Mouse (Mus musculus) forebrain, embryonic 12.5 days (tissue): ENCODE measurements at regions not wholly inside any gene's neighbourhood (a gene's known extent, or its start where the extent isn't known, plus 50 kb on each side); places are given as distances from the start of the nearest gene placed in this dataset.

Experiments used
- ATAC-seq: fragments of 200-750 bp; cut with Nextera tagmentation; 2 replicates; pipeline ENCODE4 v1.8.0; 2017; ENCODE audit warnings: moderate TSS enrichment; ENCODE audit not compliant: low FRiP score
- H3K27ac ChIP-seq: fragments of 300-500 bp; sonication (generic); 2 replicates; pipeline ENCODE4 v1.5.1; 2016; ENCODE audit warnings: mild to moderate bottlenecking
- H3K27me3 ChIP-seq: fragments of 300-500 bp; sonication (generic); 2 replicates; pipeline ENCODE4 v1.6.1; 2016; ENCODE audit warnings: mild to moderate bottlenecking
- H3K36me3 ChIP-seq: fragments of 300-500 bp; sonication (generic); replicated peaks from 2 replicates; pipeline ENCODE4 v1.6.1; 2016; ENCODE audit warnings: mild to moderate bottlenecking
- H3K4me1 ChIP-seq: fragments of 300-500 bp; sonication (generic); 2 replicates; pipeline ENCODE4 v1.6.1; 2016
- H3K4me2 ChIP-seq: fragments of 300-500 bp; sonication (generic); 2 replicates; pipeline ENCODE4 v1.6.1; 2016; ENCODE audit warnings: mild to moderate bottlenecking, moderate library complexity
- H3K4me3 ChIP-seq: fragments of 300-500 bp; sonication (generic); replicated peaks from 2 replicates; pipeline ENCODE4 v1.5.1; 2016; ENCODE audit warnings: mild to moderate bottlenecking
- H3K9ac ChIP-seq: fragments of 300-500 bp; sonication (generic); 2 replicates; pipeline ENCODE4 v1.6.1; 2016; ENCODE audit warnings: mild to moderate bottlenecking
- H3K9me3 ChIP-seq: fragments of 300-500 bp; sonication (generic); 2 replicates; pipeline ENCODE4 v1.6.1; 2016
- WGBS: fragments of 180-500 bp; shearing (Covaris S2); methylation state at CpG from one replicate; pipeline ENCODE4 v1.1.7; 2016; 5-methylcytosine and 5-hydroxymethylcytosine counted together

GRCm38 (mm10) chr6:50760367-50760766, 106.1 kb upstream of the Npvf start:
- no peaks in the 10 kb centered on the region for H3K36me3 ChIP-seq
- H3K4me3 ChIP-seq: no peak overlapping the region
- H3K27me3 ChIP-seq: 0 out of 2 replicates have a peak, but pooled peaks cover 2% of the 10 kb centered on the region
- WGBS: 78% methylated on average over 6 of the region's 6 CpGs
- H3K9ac ChIP-seq: no peak overlapping the region
- no peaks in the 10 kb centered on the region for H3K9me3 ChIP-seq
- no peak for ATAC-seq
- no peak overlapping the region for H3K4me2 ChIP-seq
- H3K4me1 ChIP-seq: no peaks in the 10 kb centered on the region
- no peak overlapping the region for H3K27ac ChIP-seq

GRCm38 (mm10) chr6:50763121-50763520, 108.9 kb upstream of the Npvf start:
- Histone ChIP-seq H3K4me2 (no peak overlapping the region), H3K27me3 (no peaks in the 10 kb centered on the region), H3K4me3 (no peak overlapping the region), H3K27ac (no peak overlapping the region), H3K9ac (no peak overlapping the region), H3K36me3 (no peaks in the 10 kb centered on the region), H3K4me1 (peaks cover 7% of the 10 kb centered on the region; the same call in 1 of the 2 replicates), H3K9me3 (no peaks in the 10 kb centered on the region)
- 58% methylated on average over 4 of the region's 4 CpGs for WGBS
- no peak for ATAC-seq

GRCm38 (mm10) chr6:50766442-50766915, 112.2 kb upstream of the Npvf start:
- H3K27ac ChIP-seq: no peak overlapping the region
- H3K27me3 ChIP-seq: no peaks in the 10 kb centered on the region
- H3K4me3 ChIP-seq: no peak overlapping the region
- WGBS: 72% methylated on average over 14 of the region's 14 CpGs
- H3K4me1 ChIP-seq: peaks cover 7% of the 10 kb centered on the region; the same call in 1 of the 2 replicates
- H3K36me3 ChIP-seq: no peaks in the 10 kb centered on the region
- H3K4me2 ChIP-seq: no peak overlapping the region
- ATAC-seq: no peak
- H3K9me3 ChIP-seq: no peaks in the 10 kb centered on the region
- H3K9ac ChIP-seq: no peak overlapping the region

GRCm38 (mm10) chr6:50767126-50767525, 112.9 kb upstream of the Npvf start:
- H3K36me3 ChIP-seq: no peaks in the 10 kb centered on the region
- H3K9me3 ChIP-seq: no peaks in the 10 kb centered on the region
- 52% methylated on average over 6 of the region's 6 CpGs for WGBS
- H3K27ac ChIP-seq: no peak overlapping the region
- peaks cover 7% of the 10 kb centered on the region; the same call in 1 of the 2 replicates for H3K4me1 ChIP-seq
- H3K4me3 ChIP-seq: no peak overlapping the region
- ATAC-seq: no peak
- H3K9ac ChIP-seq: no peak overlapping the region
- no peak overlapping the region for H3K4me2 ChIP-seq
- H3K27me3 ChIP-seq: no peaks in the 10 kb centered on the region

GRCm38 (mm10) chr6:50767827-50768226, 113.6 kb upstream of the Npvf start:
- 88% methylated on average over 4 of the region's 4 CpGs for WGBS

GRCm38 (mm10) chr6:50769101-50769500, 114.9 kb upstream of the Npvf start:
- Histone ChIP-seq H3K27ac (no peak overlapping the region), H3K4me3 (no peak overlapping the region), H3K36me3 (no peaks in the 10 kb centered on the region), H3K9ac (no peak overlapping the region), H3K9me3 (no peaks in the 10 kb centered on the region), H3K27me3 (no peaks in the 10 kb centered on the region), H3K4me1 (peaks cover 7% of the 10 kb centered on the region; the same call in 1 of the 2 replicates), H3K4me2 (no peak overlapping the region)
- ATAC-seq: no peak
- 93% methylated on average over 2 of the region's 2 CpGs for WGBS

More at GRCm38 (mm10) chr6:50767827-50768226, 113.6 kb upstream of the Npvf start:
- Histone ChIP-seq H3K9me3 (no peaks in the 10 kb centered on the region), H3K36me3 (no peaks in the 10 kb centered on the region), H3K4me3 (no peak overlapping the region), H3K9ac (no peak overlapping the region), H3K4me1 (peaks cover 7% of the 10 kb centered on the region; the same call in 1 of the 2 replicates), H3K27ac (no peak overlapping the region), H3K4me2 (no peak overlapping the region), H3K27me3 (no peaks in the 10 kb centered on the region)
- ATAC-seq: no peak

GRCm38 (mm10) chr6:50770481-50770880, 116.2 kb upstream of the Npvf start:
- H3K27me3 ChIP-seq: no peaks in the 10 kb centered on the region
- no peak overlapping the region for H3K4me3 ChIP-seq
- WGBS: 88% methylated on average over 3 of the region's 3 CpGs
- H3K36me3 ChIP-seq: no peaks in the 10 kb centered on the region
- peaks cover 11% of the 10 kb centered on the region for H3K4me1 ChIP-seq
- no peak overlapping the region for H3K9ac ChIP-seq
- no peak overlapping the region for H3K27ac ChIP-seq
- ATAC-seq: no peak
- no peaks in the 10 kb centered on the region for H3K9me3 ChIP-seq
- H3K4me2 ChIP-seq: no peak overlapping the region

- whole genome bisulfite sequencing: 63% methylated on average over 4 of the region's 4 CpGs
- Histone ChIP-seq H3K36me3 (no peaks in the 10 kb centered on the region), H3K4me1 (peaks cover 35% of the 10 kb centered on the region), H3K9me3 (no peaks in the 10 kb centered on the region), H3K27ac (peak overlapping the region; percentile 94), H3K4me2 (no peak overlapping the region), H3K4me3 (no peak overlapping the region), H3K9ac (no peak overlapping the region), H3K27me3 (0 out of 2 replicates have a peak, but pooled peaks cover 2% of the 10 kb centered on the region)
- ATAC-seq: no peak
Observed at GRCm38 (mm10) chr6:50775637-50776036, 121.4 kb upstream of the Npvf start.

GRCm38 (mm10) chr6:50776236-50776832, 122.1 kb upstream of the Npvf start:
- Histone ChIP-seq H3K4me2 (peak overlapping the region; percentile 40), H3K9me3 (no peaks in the 10 kb centered on the region), H3K4me1 (peaks cover 35% of the 10 kb centered on the region), H3K4me3 (no peak overlapping the region), H3K9ac (peak overlapping the region; percentile 21; the same call in 1 of the 2 replicates), H3K27ac (peak overlapping the region; percentile 94), H3K27me3 (0 out of 2 replicates have a peak, but pooled peaks cover 2% of the 10 kb centered on the region), H3K36me3 (no peaks in the 10 kb centered on the region)
- ATAC-seq: peak; percentile 34
- WGBS: 28% methylated on average over 11 of the region's 11 CpGs

GRCm38 (mm10) chr6:50776931-50777495, 122.8 kb upstream of the Npvf start:
- Histone ChIP-seq H3K9ac (0 out of 2 replicates have a peak overlapping the region, but pooled peaks have one; percentile 21), H3K4me2 (peak overlapping the region; percentile 40)
- peak; percentile 92 for ATAC-seq

GRCm38 (mm10) chr6:50777827-50778226, 123.6 kb upstream of the Npvf start:
- 0 out of 2 replicates have a peak, but pooled peaks cover 2% of the 10 kb centered on the region for H3K27me3 ChIP-seq
- peak overlapping the region; percentile 94 for H3K27ac ChIP-seq
- no peak overlapping the region for H3K9ac ChIP-seq
- H3K4me1 ChIP-seq: peaks cover 35% of the 10 kb centered on the region
- H3K36me3 ChIP-seq: no peaks in the 10 kb centered on the region
- peak overlapping the region; percentile 40 for H3K4me2 ChIP-seq
- H3K9me3 ChIP-seq: no peaks in the 10 kb centered on the region
- no peak overlapping the region for H3K4me3 ChIP-seq
- peak; percentile 25; the same call in 1 of the 2 replicates for ATAC-seq
- WGBS: 20% methylated on average over 4 of the region's 4 CpGs

More at GRCm38 (mm10) chr6:50776931-50777495, 122.8 kb upstream of the Npvf start:
- Histone ChIP-seq H3K9me3 (no peaks in the 10 kb centered on the region), H3K4me3 (no peak overlapping the region), H3K27me3 (0 out of 2 replicates have a peak, but pooled peaks cover 2% of the 10 kb centered on the region), H3K4me1 (peaks cover 35% of the 10 kb centered on the region), H3K27ac (peak overlapping the region; percentile 94), H3K36me3 (no peaks in the 10 kb centered on the region)
- 4% methylated on average over 10 of the region's 10 CpGs for WGBS

GRCm38 (mm10) chr6:50780677-50781076, 126.4 kb upstream of the Npvf start:
- no peak overlapping the region for H3K4me2 ChIP-seq
- no peaks in the 10 kb centered on the region for H3K36me3 ChIP-seq
- H3K27ac ChIP-seq: no peak overlapping the region
- WGBS: 92% methylated on average over 3 of the region's 3 CpGs
- H3K9me3 ChIP-seq: no peaks in the 10 kb centered on the region
- no peak overlapping the region for H3K9ac ChIP-seq
- no peak for ATAC-seq
- H3K4me3 ChIP-seq: no peak overlapping the region
- 0 out of 2 replicates have a peak, but pooled peaks cover 9% of the 10 kb centered on the region for H3K27me3 ChIP-seq
- H3K4me1 ChIP-seq: peaks cover 29% of the 10 kb centered on the region
